Mouse (Mus musculus): ENCODE results near the gene Rpl22l1. TPM values are rescaled to one million over a fixed set of nuclear protein-coding genes. Genes with fewer than 3 reads are reported as not detected.
"Not testable (repeated sequence)": the region's sequence is repeated elsewhere in the genome, so short reads cannot be mapped to it uniquely, and the experiment has no call there.

Gene Rpl22l1
- 161 and 235 TPM in 2 replicates for polyA plus RNA-seq (2015; fragmentation: Nextera tagmentation; extraction: Ambion mirVana)

DNA sequence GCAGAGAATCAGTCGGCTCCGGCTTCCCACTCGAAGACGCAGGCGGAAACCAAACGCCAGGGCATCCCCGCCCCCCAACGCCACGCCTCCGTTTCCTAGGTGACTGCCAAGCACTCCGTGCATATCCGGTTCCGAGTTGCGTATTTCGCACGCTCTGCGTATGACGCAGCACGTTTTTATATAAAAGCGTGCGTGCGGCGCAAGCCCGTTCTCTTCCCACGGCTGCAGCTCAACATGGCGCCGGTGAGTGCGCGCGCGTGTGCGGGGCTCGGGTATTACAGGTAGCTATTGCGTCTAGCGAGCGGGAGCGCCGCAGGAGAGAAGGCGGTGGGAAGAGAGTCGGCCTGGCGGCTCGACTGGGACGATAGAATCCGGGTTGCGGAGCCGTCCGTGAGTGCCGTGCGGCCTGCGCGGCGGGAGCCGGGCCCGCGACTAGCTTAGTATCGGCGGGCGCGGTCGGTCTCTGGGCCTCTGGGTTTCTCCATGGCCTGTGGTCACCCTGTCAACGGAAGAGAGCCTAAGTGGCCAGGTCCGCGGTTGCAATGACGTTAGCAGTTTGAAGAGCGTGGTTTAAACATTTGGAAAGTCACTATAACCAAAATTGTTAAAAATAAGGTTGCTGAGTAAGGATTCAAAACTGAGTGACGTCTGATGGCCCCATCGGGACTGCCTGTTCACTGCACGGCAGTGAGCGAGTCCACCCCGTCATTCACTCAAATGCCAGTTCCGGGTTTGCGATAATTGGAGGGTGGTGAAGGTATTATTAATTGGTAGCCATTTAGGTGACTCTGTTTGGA lies at the start of gene Rpl22l1:
TSS of gene Rpl22l1 (plus strand) at position 136 of the 797 bp plus-strand sequence.
- peak within 1 kb of the TSS; percentile 89 for H3K4me3 ChIP-seq
- no peaks in the 10 kb centered on the region for H3K27me3 ChIP-seq
- H3K4me1 ChIP-seq (replicated peaks), result peaks cover 10% of the 10 kb centered on the region
- peak within 1 kb of the TSS; percentile 75 for H3K27ac ChIP-seq
- H3K9me3 ChIP-seq (replicated peaks), result no peaks in the 10 kb centered on the region
- peaks cover 12% of the 10 kb centered on the region for H3K36me3 ChIP-seq
- under 1% methylated on average over 69 of the region's 72 CpGs for WGBS
- peak within 1 kb of the TSS; percentile 94 for H3K9ac ChIP-seq
- H3K4me2 ChIP-seq, result peak within 1 kb of the TSS; percentile 74
- ATAC-seq (replicated peaks; ENCODE audit: insufficient number of reproducible peaks, insufficient read depth, low FRiP score, low read depth), result peak; percentile 100

DNA sequence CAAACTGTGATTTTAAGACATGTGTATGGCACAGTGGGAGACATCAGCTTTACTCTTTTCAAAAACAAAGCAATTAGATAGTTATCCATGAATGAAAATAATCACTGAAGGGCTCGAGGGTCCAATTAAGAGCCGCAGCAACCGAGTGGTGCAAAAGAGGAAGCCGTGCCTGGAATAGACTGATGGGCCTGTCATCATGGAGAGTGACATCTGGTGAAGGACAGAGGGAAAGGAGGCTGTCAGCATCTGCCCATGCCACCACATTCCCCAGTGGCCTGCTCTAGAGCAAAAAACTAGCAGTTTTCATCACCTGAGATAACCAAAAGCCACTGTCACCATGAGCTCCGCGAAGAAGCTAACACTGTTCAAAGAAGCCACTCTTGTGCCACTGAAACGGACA lies 49.8 kb upstream of the Rpl22l1 start:
- H3K27ac ChIP-seq, result no peak overlapping the region
- H3K27me3 ChIP-seq, result no peaks in the 10 kb centered on the region
- no peak overlapping the region for H3K4me3 ChIP-seq
- H3K36me3 ChIP-seq, result no peaks in the 10 kb centered on the region
- no peaks in the 10 kb centered on the region for H3K4me1 ChIP-seq (replicated peaks)
- no peak for ATAC-seq (replicated peaks; ENCODE audit: insufficient number of reproducible peaks, insufficient read depth, low FRiP score, low read depth)
- H3K9ac ChIP-seq, result no peak overlapping the region
- WGBS, result 34% methylated on average over 7 of the region's 7 CpGs
- no peaks in the 10 kb centered on the region for H3K9me3 ChIP-seq (replicated peaks)
- H3K4me2 ChIP-seq, result no peak overlapping the region

DNA sequence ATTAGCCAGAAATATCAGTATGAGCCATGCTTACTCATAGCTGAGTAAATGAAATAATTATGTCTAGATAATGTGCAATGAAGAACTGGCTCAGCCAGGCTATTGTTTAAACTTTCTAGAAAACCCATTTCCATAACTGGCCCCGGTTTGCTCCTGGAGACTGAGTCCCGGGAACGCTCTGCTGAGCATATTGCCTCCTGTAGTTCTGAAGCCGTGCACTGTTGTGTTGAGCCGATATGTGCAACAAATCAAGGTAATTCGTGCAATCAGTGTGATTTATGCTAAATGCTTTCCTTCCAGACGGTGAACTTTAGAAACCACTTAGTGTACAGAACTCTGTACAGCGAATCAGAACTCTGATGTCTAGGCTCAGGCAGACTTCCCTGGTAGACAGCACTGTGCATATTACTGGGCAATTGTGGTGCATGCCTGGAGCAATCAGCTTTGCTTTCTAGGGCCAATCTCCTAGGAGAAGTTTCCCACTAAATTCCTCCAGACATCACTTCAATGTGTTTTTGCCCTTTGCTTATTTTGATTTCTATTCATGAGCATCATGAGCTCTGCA lies 43.9 kb upstream of the Rpl22l1 start:
- no peak for ATAC-seq (replicated peaks; ENCODE audit: insufficient number of reproducible peaks, insufficient read depth, low FRiP score, low read depth)
- H3K36me3 ChIP-seq, result no peaks in the 10 kb centered on the region
- no peaks in the 10 kb centered on the region for H3K4me1 ChIP-seq (replicated peaks)
- H3K27ac ChIP-seq, result no peak overlapping the region
- no peaks in the 10 kb centered on the region for H3K27me3 ChIP-seq
- WGBS, result 84% methylated on average over 8 of the region's 8 CpGs
- no peak overlapping the region for H3K4me3 ChIP-seq
- H3K9me3 ChIP-seq (replicated peaks), result no peaks in the 10 kb centered on the region
- H3K9ac ChIP-seq, result no peak overlapping the region
- H3K4me2 ChIP-seq, result no peak overlapping the region

DNA sequence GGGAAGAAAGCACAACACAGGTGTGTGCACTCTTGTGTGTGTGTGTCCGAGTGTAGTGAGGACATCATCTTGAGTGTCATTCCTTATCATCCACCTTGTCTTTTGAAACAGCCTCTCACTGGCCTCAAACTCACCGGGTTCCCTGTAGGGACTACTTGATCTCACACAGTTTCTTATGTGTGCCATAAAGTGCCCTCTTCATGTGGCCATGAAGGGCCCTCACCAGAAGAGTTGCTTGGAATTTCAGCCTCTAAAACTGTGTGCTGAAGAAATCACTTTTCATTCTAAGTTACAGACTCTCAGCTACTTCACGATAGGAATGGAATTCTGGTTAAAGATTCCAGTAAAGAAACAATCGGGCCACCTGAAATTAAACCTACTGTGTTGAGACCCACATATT lies 38.3 kb upstream of the Rpl22l1 start:
- Histone ChIP-seq H3K27ac (no peak overlapping the region), H3K36me3 (no peaks in the 10 kb centered on the region), H3K4me2 (no peak overlapping the region), H3K4me1 (replicated peaks) (no peaks in the 10 kb centered on the region), H3K9ac (no peak overlapping the region), H3K9me3 (replicated peaks) (no peaks in the 10 kb centered on the region), H3K27me3 (no peaks in the 10 kb centered on the region), H3K4me3 (no peak overlapping the region)
- 70% methylated on average over 4 of the region's 4 CpGs for WGBS
- ATAC-seq (replicated peaks; ENCODE audit: insufficient number of reproducible peaks, insufficient read depth, low FRiP score, low read depth), result no peak

DNA sequence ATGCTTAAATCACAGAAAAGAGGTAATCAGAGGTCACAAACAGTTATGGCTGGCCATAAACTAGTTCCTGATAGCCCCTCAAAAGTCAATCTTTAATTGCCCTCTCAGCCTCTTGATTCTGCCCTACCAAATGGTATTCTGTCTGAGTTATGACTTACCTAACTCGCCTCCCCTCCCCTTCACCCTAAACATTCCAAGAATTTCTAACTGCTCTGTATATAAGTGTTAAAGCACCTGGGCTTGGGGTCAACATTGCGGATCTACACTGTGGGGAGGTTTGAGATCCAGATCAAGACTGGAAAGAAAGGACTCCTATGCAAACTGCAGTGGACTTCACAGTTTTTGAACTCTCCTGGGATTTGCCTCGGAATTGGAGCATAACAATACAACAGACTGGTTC lies 37.0 kb upstream of the Rpl22l1 start:
- Histone ChIP-seq H3K4me2 (no peak overlapping the region), H3K9ac (no peak overlapping the region), H3K27me3 (no peaks in the 10 kb centered on the region), H3K9me3 (replicated peaks) (no peaks in the 10 kb centered on the region), H3K27ac (no peak overlapping the region), H3K36me3 (no peaks in the 10 kb centered on the region), H3K4me3 (no peak overlapping the region), H3K4me1 (replicated peaks) (no peaks in the 10 kb centered on the region)
- ATAC-seq (replicated peaks; ENCODE audit: insufficient number of reproducible peaks, insufficient read depth, low FRiP score, low read depth), result no peak
- 84% methylated on average over 3 of the region's 3 CpGs for WGBS

DNA sequence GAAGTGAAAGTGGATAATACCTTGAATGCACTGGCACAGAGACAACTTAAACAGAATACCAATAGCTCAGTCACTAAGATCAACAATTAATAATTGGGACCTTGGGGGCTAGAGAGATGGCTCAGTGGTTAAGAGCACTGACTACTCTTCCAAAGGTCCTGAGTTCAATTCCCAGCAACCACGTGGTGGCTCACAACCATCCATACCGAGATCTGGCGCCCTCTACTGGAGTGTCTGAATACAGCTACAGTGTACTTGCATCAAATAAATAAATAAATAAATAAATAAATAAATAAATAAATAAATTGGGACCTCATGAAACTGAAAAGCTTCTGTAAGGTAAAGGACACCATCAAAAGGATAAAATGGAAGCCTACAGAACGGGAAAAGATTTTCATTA lies 32.3 kb upstream of the Rpl22l1 start:
- not testable (repeated sequence) for ATAC-seq (replicated peaks; ENCODE audit: insufficient number of reproducible peaks, insufficient read depth, low FRiP score, low read depth); H3K9me3 ChIP-seq (replicated peaks); H3K4me1 ChIP-seq (replicated peaks); H3K4me2 ChIP-seq; H3K27me3 ChIP-seq; H3K27ac ChIP-seq; H3K9ac ChIP-seq; H3K36me3 ChIP-seq; H3K4me3 ChIP-seq
- whole genome bisulfite sequencing, result 59% methylated on average over 4 of the region's 4 CpGs

DNA sequence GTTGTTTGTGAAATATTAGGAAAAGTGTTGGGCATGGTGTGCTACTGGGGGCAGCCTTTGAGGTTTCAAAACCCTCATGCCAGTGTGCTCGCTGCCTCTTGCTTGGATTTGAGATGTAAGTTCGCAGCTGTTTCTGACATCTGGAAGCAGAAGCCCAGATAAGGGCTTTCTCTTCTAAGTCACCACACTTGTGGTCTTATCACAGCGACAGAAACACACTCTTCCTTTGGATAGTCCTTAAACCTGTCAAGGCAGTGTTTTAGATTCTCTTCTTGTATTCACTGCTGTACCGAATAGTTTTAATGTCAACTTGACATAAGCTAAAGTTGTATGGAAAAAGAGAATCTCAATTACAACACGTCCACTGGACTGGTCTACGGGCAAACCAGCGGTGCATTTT lies 29.9 kb upstream of the Rpl22l1 start:
- WGBS, result 52% methylated on average over 7 of the region's 7 CpGs
- Histone ChIP-seq H3K9me3 (replicated peaks) (no peaks in the 10 kb centered on the region), H3K4me2 (no peak overlapping the region)

DNA sequence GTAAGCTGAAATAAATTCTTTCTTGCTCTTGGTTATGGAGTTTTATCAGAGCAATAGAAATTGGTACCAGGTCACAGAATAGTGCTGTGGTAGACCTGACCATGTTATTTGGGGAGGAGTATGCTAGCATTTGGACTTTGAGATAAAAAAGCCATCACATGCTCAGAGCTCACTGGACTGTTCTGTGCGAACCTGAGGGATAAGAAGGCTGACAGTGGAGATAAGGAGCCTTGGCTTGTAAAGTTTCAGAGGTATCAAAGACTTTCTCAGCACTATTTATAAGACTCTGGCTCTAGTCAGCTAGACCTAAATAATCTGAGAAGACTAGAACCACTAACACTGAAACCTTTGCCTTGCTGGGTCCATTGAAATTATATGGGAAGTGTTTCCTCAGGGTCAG lies 29.3 kb upstream of the Rpl22l1 start:
- WGBS, result 23% methylated on average over 1 of the region's 1 CpGs
- H3K4me1 ChIP-seq (replicated peaks), result peaks cover 4% of the 10 kb centered on the region; the same call in 1 of the 2 replicates
- no peaks in the 10 kb centered on the region for H3K9me3 ChIP-seq (replicated peaks)
- no peak overlapping the region for H3K4me3 ChIP-seq
- no peak overlapping the region for H3K9ac ChIP-seq
- ATAC-seq (replicated peaks; ENCODE audit: insufficient number of reproducible peaks, insufficient read depth, low FRiP score, low read depth), result no peak
- no peak overlapping the region for H3K4me2 ChIP-seq
- H3K27ac ChIP-seq, result no peak overlapping the region
- no peaks in the 10 kb centered on the region for H3K36me3 ChIP-seq
- no peaks in the 10 kb centered on the region for H3K27me3 ChIP-seq

More for the DNA sequence above, 29.9 kb upstream of the Rpl22l1 start:
- H3K27me3 ChIP-seq, result no peaks in the 10 kb centered on the region
- no peak for ATAC-seq (replicated peaks; ENCODE audit: insufficient number of reproducible peaks, insufficient read depth, low FRiP score, low read depth)
- H3K9ac ChIP-seq, result no peak overlapping the region
- H3K27ac ChIP-seq, result no peak overlapping the region
- H3K36me3 ChIP-seq, result no peaks in the 10 kb centered on the region
- no peak overlapping the region for H3K4me3 ChIP-seq
- no peaks in the 10 kb centered on the region for H3K4me1 ChIP-seq (replicated peaks)

DNA sequence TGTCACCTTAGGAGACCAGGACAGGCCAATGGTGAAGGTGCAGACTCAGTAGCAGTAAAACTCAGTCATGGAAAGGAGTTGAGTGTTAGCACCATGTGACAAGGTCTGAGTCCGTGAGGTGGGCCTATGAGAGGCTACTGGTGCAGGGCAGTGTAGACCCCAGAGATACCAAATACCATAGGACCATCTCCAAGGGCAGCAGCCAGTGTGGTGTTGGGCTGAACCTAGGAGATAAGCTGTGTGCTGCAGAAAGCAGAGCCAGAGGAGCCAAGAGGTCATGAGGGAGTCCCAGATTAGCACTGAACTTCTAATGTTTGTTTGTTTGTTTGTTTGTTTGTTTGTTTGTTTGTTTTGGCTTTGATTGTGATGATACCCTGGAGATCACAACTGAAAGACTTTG lies 28.7 kb upstream of the Rpl22l1 start:
- no peak for ATAC-seq (replicated peaks; ENCODE audit: insufficient number of reproducible peaks, insufficient read depth, low FRiP score, low read depth)
- Histone ChIP-seq H3K27ac (no peak overlapping the region), H3K4me3 (no peak overlapping the region), H3K4me2 (no peak overlapping the region), H3K9me3 (replicated peaks) (no peaks in the 10 kb centered on the region), H3K27me3 (no peaks in the 10 kb centered on the region), H3K9ac (no peak overlapping the region), H3K36me3 (no peaks in the 10 kb centered on the region), H3K4me1 (replicated peaks) (peaks cover 5% of the 10 kb centered on the region; the same call in 1 of the 2 replicates)
- 71% methylated on average over 1 of the region's 1 CpGs for WGBS

DNA sequence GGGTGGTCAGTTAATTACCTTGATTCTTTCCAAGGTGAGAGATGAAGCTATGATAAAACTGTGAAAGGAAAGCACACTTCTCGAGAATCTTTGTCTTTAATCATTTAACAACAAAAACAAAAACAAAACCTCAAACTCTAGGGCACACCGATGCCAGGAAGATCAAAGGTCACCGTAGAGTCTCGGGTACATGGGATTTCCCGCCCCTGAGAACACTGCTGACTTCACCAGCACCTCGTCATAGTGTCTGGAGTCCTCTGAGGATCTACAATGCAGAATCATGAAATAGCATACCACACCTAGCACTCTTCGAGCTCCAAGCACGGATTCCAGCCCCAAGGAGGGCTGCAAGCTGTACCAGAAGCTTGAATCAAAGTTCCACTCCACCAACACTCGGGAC lies 24.7 kb upstream of the Rpl22l1 start:
- Histone ChIP-seq H3K36me3 (no peaks in the 10 kb centered on the region), H3K27me3 (no peaks in the 10 kb centered on the region), H3K4me2 (peak overlapping the region; percentile 98), H3K4me1 (replicated peaks) (peaks cover 12% of the 10 kb centered on the region; the same call in 1 of the 2 replicates), H3K9me3 (replicated peaks) (no peaks in the 10 kb centered on the region), H3K9ac (no peak overlapping the region), H3K27ac (no peak overlapping the region), H3K4me3 (peak overlapping the region; percentile 68)
- 75% methylated on average over 9 of the region's 9 CpGs for WGBS
- no peak for ATAC-seq (replicated peaks; ENCODE audit: insufficient number of reproducible peaks, insufficient read depth, low FRiP score, low read depth)

DNA sequence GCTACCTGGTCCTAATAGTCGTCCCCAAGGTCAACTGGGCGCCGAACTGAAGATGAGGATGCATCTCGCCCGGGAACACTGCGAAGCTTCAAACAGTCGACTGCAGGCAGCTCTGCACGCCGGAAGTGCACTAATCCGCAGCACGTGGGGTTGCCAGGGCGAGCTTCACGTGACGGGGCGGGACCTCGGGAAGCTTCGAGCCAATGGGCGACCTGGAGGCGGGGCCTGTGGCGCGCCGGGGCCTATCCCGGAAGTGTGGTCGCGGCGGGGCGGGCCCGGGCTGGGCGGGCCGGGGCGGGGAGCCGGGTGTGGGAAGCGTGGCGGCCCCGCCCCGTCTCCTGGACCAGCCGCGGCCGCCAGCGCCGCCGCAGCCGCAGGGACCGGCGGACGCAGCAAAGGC lies 24.2 kb upstream of the Rpl22l1 start, which contains the start of gene Eif5a2:
TSS of gene Eif5a2 (plus strand) at position 283 of the 400 bp plus-strand sequence.
- 1% methylated on average over 46 of the region's 46 CpGs for WGBS
- Histone ChIP-seq H3K27ac (no peak within 1 kb of the TSS), H3K27me3 (no peaks in the 10 kb centered on the region)

More for the DNA sequence above, 24.2 kb upstream of the Rpl22l1 start, which contains the start of gene Eif5a2:
- H3K9ac ChIP-seq, result peak within 1 kb of the TSS; percentile 70
- H3K4me3 ChIP-seq, result peak within 1 kb of the TSS; percentile 68
- H3K9me3 ChIP-seq (replicated peaks), result no peaks in the 10 kb centered on the region
- peak within 1 kb of the TSS; percentile 98 for H3K4me2 ChIP-seq
- peak; percentile 98 for ATAC-seq (replicated peaks; ENCODE audit: insufficient number of reproducible peaks, insufficient read depth, low FRiP score, low read depth)
- H3K4me1 ChIP-seq (replicated peaks), result peaks cover 14% of the 10 kb centered on the region; the same call in 1 of the 2 replicates
- H3K36me3 ChIP-seq, result no peaks in the 10 kb centered on the region
